ENCODE assay signal across 8 mouse cellular contexts in the genomic region with DNA sequence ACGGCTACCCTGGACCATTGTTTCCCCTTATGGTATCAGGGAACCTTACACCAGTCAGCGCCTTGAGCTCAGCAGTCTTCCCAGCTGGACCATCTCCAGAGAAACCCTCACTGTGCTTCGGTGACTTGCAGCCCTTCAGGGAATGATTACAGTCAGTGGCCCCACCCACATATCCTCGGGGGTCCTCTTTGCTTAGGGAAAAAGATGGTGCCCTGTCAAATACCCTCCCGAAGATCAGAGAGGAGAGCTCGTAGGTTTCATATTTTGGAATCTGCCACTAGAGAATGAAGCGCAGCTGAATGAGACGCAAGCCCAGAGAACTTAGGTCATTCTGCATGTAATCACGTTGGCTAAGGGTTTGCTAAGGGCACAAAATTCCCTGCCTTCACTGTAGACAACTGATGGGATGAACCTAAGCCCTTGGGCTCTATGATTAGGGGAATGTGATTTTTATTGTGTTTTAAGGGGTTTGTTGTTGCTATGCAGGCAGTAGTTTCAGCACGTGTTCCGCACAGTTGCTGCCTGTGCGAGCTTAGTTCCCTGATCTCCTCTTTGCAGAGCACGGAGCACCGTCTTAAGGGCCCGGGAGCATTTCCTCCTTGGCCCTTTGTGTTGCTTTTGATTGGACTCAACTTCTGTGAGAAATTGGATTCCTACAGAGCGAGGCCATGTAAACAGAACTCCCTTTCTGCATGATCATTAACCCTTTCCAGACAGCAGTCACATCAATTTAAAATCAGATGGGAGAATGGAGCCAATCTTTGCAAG. TPM values are rescaled to one million over a fixed set of nuclear protein-coding genes. Genes with fewer than 3 reads are reported as not detected.
DNase-seq lines count a peak whose midpoint lies in the region; ATAC-seq and TF ChIP-seq lines count a peak whose summit lies in the region.

No protein-coding gene starts in this region.

- no peak for DNase-seq in kidney, adult 8-10 months
- DNase-seq in forebrain, embryonic 11.5 days (ENCODE audit: low spot score): no peak
- peak; percentile 43 for DNase-seq in limb, embryonic 10.5 days (ENCODE audit: low spot score)
- no peak for DNase-seq in left cerebral cortex, postnatal 36 days (ENCODE audit: low spot score in 2 of 2)
- no peak for DNase-seq in cerebellum, adult 2 months

- 3% methylated on average over 16 of the region's 16 CpGs for WGBS in kidney, embryonic 15.5 days
- WGBS in forebrain, embryonic 11.5 days: 8% methylated on average over 16 of the region's 16 CpGs
- WGBS in limb, embryonic 10.5 days: 15% methylated on average over 16 of the region's 16 CpGs
- WGBS in olfactory bulb, adult 2 months: 6% methylated on average over 16 of the region's 16 CpGs
- 5% methylated on average over 16 of the region's 16 CpGs for WGBS in cerebellum, adult 2 months

- H3K36me3 ChIP-seq in kidney, embryonic 15.5 days: no peaks in the 10 kb centered on the region
- H3K36me3 ChIP-seq in forebrain, embryonic 11.5 days (ENCODE audit: control insufficient read depth, insufficient read depth, low read length): no peaks in the 10 kb centered on the region
- H3K36me3 ChIP-seq in limb, embryonic 10.5 days: no peaks in the 10 kb centered on the region

- peak overlapping the region; percentile 61 for H3K4me2 ChIP-seq in kidney, embryonic 15.5 days
- peak overlapping the region; percentile 24; the same call in 1 of the 2 replicates for H3K4me2 ChIP-seq in forebrain, embryonic 11.5 days (ENCODE audit: low read depth, low read length, severe bottlenecking)

- no peak overlapping the region; the same call in 1 of the 2 replicates for H3K9ac ChIP-seq in kidney, embryonic 15.5 days
- H3K9ac ChIP-seq in forebrain, embryonic 11.5 days (ENCODE audit: low read length): no peak overlapping the region

- no peak for TF ChIP-seq CTCF in olfactory bulb, adult 2 months (IDR thresholded peaks at IDR 0.05; ENCODE audit: insufficient read depth, low read depth, low read length)
- no peak for TF ChIP-seq CTCF in cerebellum, adult 2 months (IDR thresholded peaks at IDR 0.05; ENCODE audit: borderline replicate concordance, insufficient read depth, low read depth, low read length)

- ATAC-seq in kidney, embryonic 15.5 days (replicated peaks; ENCODE audit: low FRiP score): peak; percentile 84
- no peak; the same call in 1 of the 2 replicates for ATAC-seq in forebrain, embryonic 11.5 days (replicated peaks; ENCODE audit: low FRiP score)
- no peak for ATAC-seq in megakaryocyte progenitor cell, adult 5-6 weeks (replicated peaks; ENCODE audit: poor library complexity)

- intact Hi-C loops in left cerebral cortex, postnatal 36 days (cut with DNase I): no loop called here

- peak overlapping the region; percentile 26 for H3K4me3 ChIP-seq in kidney, embryonic 15.5 days (replicated peaks)
- H3K4me3 ChIP-seq in forebrain, embryonic 11.5 days (ENCODE audit: low read depth, low read length): 0 out of 2 replicates have a peak overlapping the region, but pooled peaks have one; percentile 0
- H3K4me3 ChIP-seq in limb, embryonic 10.5 days: peak overlapping the region; percentile 29; the same call in 1 of the 2 replicates
- H3K4me3 ChIP-seq in olfactory bulb, adult 2 months (ENCODE audit: insufficient read depth, low read depth, low read length): peak overlapping the region; percentile 9; the same call in 1 of the 2 replicates
- H3K4me3 ChIP-seq in cerebellum, adult 2 months (replicated peaks; ENCODE audit: insufficient read depth, low read depth, low read length): no peak overlapping the region

- peak overlapping the region; percentile 54; the same call in 1 of the 2 replicates for H3K27ac ChIP-seq in kidney, embryonic 15.5 days
- H3K27ac ChIP-seq in forebrain, embryonic 11.5 days (ENCODE audit: low read depth, low read length): no peak overlapping the region
- peak overlapping the region; percentile 78 for H3K27ac ChIP-seq in limb, embryonic 10.5 days
- no peak overlapping the region for H3K27ac ChIP-seq in olfactory bulb, adult 2 months (ENCODE audit: insufficient read depth, low read depth, low read length)
- no peak overlapping the region for H3K27ac ChIP-seq in cerebellum, adult 2 months (ENCODE audit: insufficient read depth, low read length)

- H3K9me3 ChIP-seq in kidney, embryonic 15.5 days (replicated peaks): no peaks in the 10 kb centered on the region
- no peaks in the 10 kb centered on the region for H3K9me3 ChIP-seq in forebrain, embryonic 11.5 days (ENCODE audit: control insufficient read depth, low read length)
- H3K9me3 ChIP-seq in limb, embryonic 10.5 days (replicated peaks): no peaks in the 10 kb centered on the region

- H3K27me3 ChIP-seq in kidney, embryonic 15.5 days: peaks cover 11% of the 10 kb centered on the region; the same call in 1 of the 2 replicates
- H3K27me3 ChIP-seq in forebrain, embryonic 11.5 days (ENCODE audit: control insufficient read depth, insufficient read depth, low read length): no peaks in the 10 kb centered on the region
- peaks cover 23% of the 10 kb centered on the region; the same call in 1 of the 2 replicates for H3K27me3 ChIP-seq in limb, embryonic 10.5 days (ENCODE audit: low read depth, poor library complexity, severe bottlenecking)
- no peaks in the 10 kb centered on the region; the same call in 1 of the 2 replicates for H3K27me3 ChIP-seq in cerebellum, adult 2 months (ENCODE audit: control insufficient read depth, insufficient read depth, low read length)

- TF ChIP-seq POLR2A in olfactory bulb, adult 2 months (IDR thresholded peaks at IDR 0.05; ENCODE audit: insufficient read depth, low read depth, low read length): no peak
- TF ChIP-seq POLR2A in cerebellum, adult 2 months (IDR thresholded peaks at IDR 0.05; ENCODE audit: borderline replicate concordance, insufficient read depth, low read length): no peak

- peaks cover 17% of the 10 kb centered on the region for H3K4me1 ChIP-seq in kidney, embryonic 15.5 days
- H3K4me1 ChIP-seq in forebrain, embryonic 11.5 days (replicated peaks; ENCODE audit: control insufficient read depth, insufficient read depth, low read length): peaks cover 2% of the 10 kb centered on the region; the same call in 1 of the 2 replicates
- peaks cover 85% of the 10 kb centered on the region for H3K4me1 ChIP-seq in limb, embryonic 10.5 days
- H3K4me1 ChIP-seq in olfactory bulb, adult 2 months (ENCODE audit: control insufficient read depth, insufficient read depth, low read length): 0 out of 2 replicates have a peak, but pooled peaks cover 2% of the 10 kb centered on the region
- no peaks in the 10 kb centered on the region for H3K4me1 ChIP-seq in cerebellum, adult 2 months (ENCODE audit: control insufficient read depth, insufficient read depth, low read length)

RNA-seq across cellular contexts. Expression of a gene that starts 21.7 kb away (rescaled TPM):
- 30.7 TPM in 2 replicates for polyA plus RNA-seq in kidney, embryonic 15.5 days (2015; fragmentation: Nextera tagmentation; extraction: Ambion mirVana)
- 38.7 and 43.5 TPM in 2 replicates for polyA plus RNA-seq in forebrain, embryonic 11.5 days (2014; fragmentation: Nextera tagmentation; extraction: Ambion mirVana)
- 41.5 and 46.9 TPM in 2 replicates for polyA plus RNA-seq in limb, embryonic 10.5 days (2016; fragmentation: Nextera tagmentation; extraction: Ambion mirVana)
- not detected in 2 replicates for polyA plus RNA-seq in olfactory bulb, adult 2 months (2012; ENCODE audit: insufficient read depth, insufficient read length, low replicate concordance, missing spikeins)
- 10 to 100 TPM; 24.9 to 29.5 TPM for total RNA-seq in left cerebral cortex, postnatal 36 days (2021)
- polyA plus RNA-seq in cerebellum, adult 2 months (2012; rRNA removed): 31.0 and 31.2 TPM in 2 replicates
- 16.4 and 18.8 TPM in 2 replicates for total RNA-seq in megakaryocyte progenitor cell, adult 5-6 weeks (2015)
- 35.3 and 39.2 TPM in 2 replicates for total RNA-seq in megakaryocyte progenitor cell, adult 5-6 weeks (2017)

Comparison
In these comparisons a context has a peak if more than half of its experiments do, and no peak if none do; other contexts are left out.
1. H3K27ac ChIP-seq: peak in kidney, embryonic 15.5 days (single experiment) and limb, embryonic 10.5 days (single experiment); none in forebrain, embryonic 11.5 days (single experiment), olfactory bulb, adult 2 months (single experiment) and cerebellum, adult 2 months (single experiment).